Mouse (Mus musculus): ENCODE results near the gene Tmem106a.
"Not testable (repeated sequence)": the region's sequence is repeated elsewhere in the genome, so short reads cannot be mapped to it uniquely, and the experiment has no call there.

- not testable (repeated sequence) for TF ChIP-seq EP300, POLR2A (IDR thresholded peaks at IDR 0.05; ENCODE audit: insufficient read depth, low read depth, low read length)
Measured at GRCm38 (mm10) chr11:101620022-101620655, 38.1 kb downstream of the Tmem106a start.
